Mouse (Mus musculus): ENCODE measurements at regions not wholly inside any gene's neighbourhood (a gene's known extent, or its start where the extent isn't known, plus 50 kb on each side); places are given as distances from the start of the nearest gene placed in this dataset.

DNA sequence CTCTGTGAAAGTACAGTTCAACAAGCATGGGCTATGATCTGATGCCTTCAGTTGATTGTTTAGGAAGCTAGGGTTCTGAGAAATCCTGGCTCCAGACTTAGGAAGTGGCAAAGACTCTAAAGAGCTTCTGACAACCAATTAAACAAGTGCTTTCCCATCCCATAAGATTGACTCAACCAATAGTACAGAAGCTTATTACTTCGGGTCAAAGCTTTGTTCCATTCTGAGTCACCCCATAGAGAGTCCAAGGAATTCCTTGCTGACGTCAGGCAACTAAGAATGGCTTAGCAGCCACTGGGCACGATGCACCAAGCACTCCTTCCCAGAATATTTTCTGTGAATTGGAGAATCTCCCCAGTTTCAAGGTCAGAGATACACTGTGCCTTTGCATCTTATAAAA lies 59.0 kb upstream of the Ntm start:
- Histone ChIP-seq H3K4me3 (no peak overlapping the region), H3K4me1 (replicated peaks) (no peaks in the 10 kb centered on the region), H3K27ac (replicated peaks) (no peak overlapping the region), H3K36me3 (no peaks in the 10 kb centered on the region), H3K4me2 (no peak overlapping the region), H3K9me3 (no peaks in the 10 kb centered on the region), H3K9ac (no peak overlapping the region), H3K27me3 (no peaks in the 10 kb centered on the region)
- 76% methylated on average over 3 of the region's 3 CpGs for WGBS
- no peak for ATAC-seq (ENCODE audit: low read depth)

GRCm38 (mm10) chr9:30025275-30025674 lies 62.3 kb upstream of the Ntm start:
- Histone ChIP-seq H3K27ac (replicated peaks) (no peak overlapping the region), H3K9ac (no peak overlapping the region), H3K27me3 (no peaks in the 10 kb centered on the region), H3K4me3 (no peak overlapping the region), H3K4me1 (replicated peaks) (no peaks in the 10 kb centered on the region), H3K4me2 (no peak overlapping the region), H3K36me3 (no peaks in the 10 kb centered on the region), H3K9me3 (no peaks in the 10 kb centered on the region)
- WGBS, result 23% methylated on average over 7 of the region's 7 CpGs
- ATAC-seq (ENCODE audit: low read depth), result no peak

- H3K9ac ChIP-seq, result no peak overlapping the region
- WGBS, result 77% methylated on average over 5 of the region's 5 CpGs
- H3K27me3 ChIP-seq, result no peaks in the 10 kb centered on the region
- no peaks in the 10 kb centered on the region for H3K36me3 ChIP-seq
- no peak overlapping the region for H3K27ac ChIP-seq (replicated peaks)
- H3K9me3 ChIP-seq, result no peaks in the 10 kb centered on the region
- H3K4me2 ChIP-seq, result no peak overlapping the region
- peaks cover 2% of the 10 kb centered on the region; the same call in 1 of the 2 replicates for H3K4me1 ChIP-seq (replicated peaks)
- ATAC-seq (ENCODE audit: low read depth), result no peak
- H3K4me3 ChIP-seq, result no peak overlapping the region
Observed at GRCm38 (mm10) chr9:30026939-30027338, 64.0 kb upstream of the Ntm start.

- Histone ChIP-seq H3K4me1 (replicated peaks) (peaks cover 11% of the 10 kb centered on the region), H3K9ac (no peak overlapping the region), H3K4me3 (no peak overlapping the region), H3K36me3 (no peaks in the 10 kb centered on the region), H3K27me3 (no peaks in the 10 kb centered on the region), H3K4me2 (no peak overlapping the region), H3K9me3 (no peaks in the 10 kb centered on the region), H3K27ac (replicated peaks) (no peak overlapping the region)
- ATAC-seq (ENCODE audit: low read depth), result peak; percentile 77; the same call in 1 of the 2 replicates
- WGBS, result 14% methylated on average over 4 of the region's 4 CpGs
Observed at GRCm38 (mm10) chr9:30040396-30040795, 77.5 kb upstream of the Ntm start.

- Histone ChIP-seq H3K9me3 (no peaks in the 10 kb centered on the region), H3K4me1 (replicated peaks) (peaks cover 14% of the 10 kb centered on the region), H3K9ac (no peak overlapping the region), H3K4me3 (no peak overlapping the region), H3K36me3 (no peaks in the 10 kb centered on the region), H3K4me2 (no peak overlapping the region), H3K27ac (replicated peaks) (no peak overlapping the region), H3K27me3 (no peaks in the 10 kb centered on the region)
- 92% methylated on average over 2 of the region's 2 CpGs for WGBS
- ATAC-seq (ENCODE audit: low read depth), result no peak
Observed at GRCm38 (mm10) chr9:30064551-30064950, 101.6 kb upstream of the Ntm start.

- no peaks in the 10 kb centered on the region for H3K9me3 ChIP-seq
- 51% methylated on average over 7 of the region's 7 CpGs for WGBS
- peaks cover 14% of the 10 kb centered on the region for H3K4me1 ChIP-seq (replicated peaks)
- H3K4me3 ChIP-seq, result no peak overlapping the region
- H3K27ac ChIP-seq (replicated peaks), result no peak overlapping the region
- ATAC-seq (ENCODE audit: low read depth), result no peak
- H3K27me3 ChIP-seq, result no peaks in the 10 kb centered on the region
- no peak overlapping the region for H3K9ac ChIP-seq
- H3K36me3 ChIP-seq, result no peaks in the 10 kb centered on the region
- H3K4me2 ChIP-seq, result no peak overlapping the region
Observed at GRCm38 (mm10) chr9:30067980-30068379, 105.0 kb upstream of the Ntm start.

GRCm38 (mm10) chr9:30075233-30075632 lies 112.3 kb upstream of the Ntm start:
- ATAC-seq (ENCODE audit: low read depth), result no peak
- H3K4me3 ChIP-seq, result no peak overlapping the region
- H3K27me3 ChIP-seq, result no peaks in the 10 kb centered on the region
- H3K4me2 ChIP-seq, result no peak overlapping the region
- H3K9me3 ChIP-seq, result no peaks in the 10 kb centered on the region
- H3K4me1 ChIP-seq (replicated peaks), result peaks cover 13% of the 10 kb centered on the region
- H3K27ac ChIP-seq (replicated peaks), result no peak overlapping the region
- H3K9ac ChIP-seq, result no peak overlapping the region
- 88% methylated on average over 3 of the region's 3 CpGs for WGBS
- no peaks in the 10 kb centered on the region for H3K36me3 ChIP-seq

- no peak overlapping the region for H3K4me3 ChIP-seq
- no peak for ATAC-seq (ENCODE audit: low read depth)
- H3K9ac ChIP-seq, result no peak overlapping the region
- H3K4me1 ChIP-seq (replicated peaks), result peaks cover 13% of the 10 kb centered on the region
- H3K27me3 ChIP-seq, result no peaks in the 10 kb centered on the region
- H3K27ac ChIP-seq (replicated peaks), result no peak overlapping the region
- no peaks in the 10 kb centered on the region for H3K36me3 ChIP-seq
- no peak overlapping the region for H3K4me2 ChIP-seq
- 72% methylated on average over 6 of the region's 6 CpGs for WGBS
- H3K9me3 ChIP-seq, result no peaks in the 10 kb centered on the region
Observed at GRCm38 (mm10) chr9:30076006-30076405, 113.1 kb upstream of the Ntm start.

- H3K4me1 ChIP-seq (replicated peaks), result peaks cover 13% of the 10 kb centered on the region
- H3K4me3 ChIP-seq, result no peak overlapping the region
- WGBS, result 23% methylated on average over 3 of the region's 3 CpGs
- H3K27me3 ChIP-seq, result no peaks in the 10 kb centered on the region
- no peak overlapping the region for H3K4me2 ChIP-seq
- H3K9ac ChIP-seq, result no peak overlapping the region
- no peaks in the 10 kb centered on the region for H3K36me3 ChIP-seq
- no peak for ATAC-seq (ENCODE audit: low read depth)
- H3K27ac ChIP-seq (replicated peaks), result no peak overlapping the region
- no peaks in the 10 kb centered on the region for H3K9me3 ChIP-seq
Observed at GRCm38 (mm10) chr9:30076482-30076881, 113.5 kb upstream of the Ntm start.

DNA sequence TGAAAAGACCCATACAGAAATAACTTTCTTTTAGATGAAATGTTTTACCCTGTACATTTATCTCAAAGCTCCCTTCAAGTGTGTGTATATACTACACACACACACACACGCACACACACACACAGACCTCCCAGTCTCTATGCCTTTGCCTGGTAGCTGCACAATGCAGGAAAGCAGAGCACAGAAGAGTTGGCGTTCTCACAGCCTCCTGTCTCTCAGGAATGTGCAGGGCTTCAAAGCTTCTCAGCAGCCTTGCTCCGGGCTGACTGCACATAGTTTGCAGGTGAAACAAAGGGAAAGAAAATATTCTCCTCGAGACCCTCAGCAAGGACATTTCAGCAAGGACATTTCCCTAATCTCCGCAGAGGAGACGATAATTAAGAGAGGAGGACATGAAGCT lies 139.0 kb upstream of the Ntm start:
- ATAC-seq (ENCODE audit: low read depth), result no peak
- 70% methylated on average over 6 of the region's 6 CpGs for WGBS
- H3K27me3 ChIP-seq, result no peaks in the 10 kb centered on the region
- H3K4me2 ChIP-seq, result no peak overlapping the region
- no peaks in the 10 kb centered on the region for H3K36me3 ChIP-seq
- H3K9ac ChIP-seq, result no peak overlapping the region
- no peaks in the 10 kb centered on the region for H3K9me3 ChIP-seq
- no peak overlapping the region for H3K27ac ChIP-seq (replicated peaks)
- H3K4me3 ChIP-seq, result no peak overlapping the region
- H3K4me1 ChIP-seq (replicated peaks), result peaks cover 12% of the 10 kb centered on the region

GRCm38 (mm10) chr9:30122371-30122770 lies 159.4 kb upstream of the Ntm start:
- no peak for ATAC-seq (ENCODE audit: low read depth)
- Histone ChIP-seq H3K4me1 (replicated peaks) (no peaks in the 10 kb centered on the region), H3K27me3 (no peaks in the 10 kb centered on the region), H3K27ac (replicated peaks) (no peak overlapping the region), H3K9me3 (no peaks in the 10 kb centered on the region), H3K4me2 (no peak overlapping the region), H3K36me3 (no peaks in the 10 kb centered on the region), H3K9ac (no peak overlapping the region), H3K4me3 (no peak overlapping the region)
- WGBS, result 90% methylated on average over 3 of the region's 3 CpGs

DNA sequence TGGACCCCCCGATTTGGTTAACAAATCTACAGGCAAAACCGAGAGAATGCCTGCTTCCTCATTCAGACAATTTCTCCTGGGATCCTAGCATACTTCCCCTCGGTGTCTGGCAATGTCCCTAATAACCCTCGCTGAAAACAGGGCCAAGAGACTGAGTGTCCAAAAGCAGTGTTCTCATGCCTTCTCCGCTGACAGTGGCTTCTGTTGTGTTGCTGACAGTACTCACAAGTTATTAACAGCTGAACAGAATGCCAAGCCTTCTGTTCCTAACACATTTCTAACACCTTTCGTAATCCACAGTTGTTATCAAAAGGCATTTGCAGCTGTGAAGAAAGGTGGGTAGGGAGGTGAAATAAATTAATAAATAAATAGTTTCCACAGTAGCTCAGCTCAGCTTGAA lies 166.2 kb upstream of the Ntm start:
- 69% methylated on average over 6 of the region's 6 CpGs for WGBS
- no peaks in the 10 kb centered on the region for H3K27me3 ChIP-seq
- no peaks in the 10 kb centered on the region for H3K9me3 ChIP-seq
- H3K9ac ChIP-seq, result no peak overlapping the region
- no peaks in the 10 kb centered on the region for H3K36me3 ChIP-seq
- H3K4me2 ChIP-seq, result no peak overlapping the region
- H3K4me1 ChIP-seq (replicated peaks), result no peaks in the 10 kb centered on the region
- H3K27ac ChIP-seq (replicated peaks), result no peak overlapping the region
- ATAC-seq (ENCODE audit: low read depth), result no peak
- no peak overlapping the region for H3K4me3 ChIP-seq

DNA sequence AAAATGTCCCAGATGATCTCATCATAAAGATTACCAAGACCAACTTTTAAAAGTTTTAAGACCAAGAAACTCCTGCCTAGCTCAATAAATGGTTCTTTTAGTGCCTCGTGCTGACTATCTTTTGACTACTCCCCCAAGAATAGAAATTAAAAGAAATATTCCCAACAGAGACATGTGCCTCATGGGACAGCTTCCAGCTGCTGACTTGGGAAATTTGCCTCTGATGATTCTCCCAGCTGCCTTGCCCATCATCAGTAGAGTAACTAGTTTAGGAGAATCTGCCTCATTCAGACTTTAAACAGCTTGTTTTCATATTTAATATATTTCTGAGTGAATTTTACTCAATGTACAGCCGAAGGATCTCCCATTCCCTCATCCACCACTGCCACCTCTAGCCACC lies 168.7 kb upstream of the Ntm start:
- 89% methylated on average over 2 of the region's 2 CpGs for WGBS
- H3K36me3 ChIP-seq, result no peaks in the 10 kb centered on the region
- no peaks in the 10 kb centered on the region for H3K4me1 ChIP-seq (replicated peaks)
- ATAC-seq (ENCODE audit: low read depth), result no peak
- H3K9ac ChIP-seq, result no peak overlapping the region
- H3K27ac ChIP-seq (replicated peaks), result no peak overlapping the region
- H3K4me3 ChIP-seq, result no peak overlapping the region
- H3K9me3 ChIP-seq, result no peaks in the 10 kb centered on the region
- H3K4me2 ChIP-seq, result no peak overlapping the region
- H3K27me3 ChIP-seq, result no peaks in the 10 kb centered on the region

Measured in neural tube, embryonic 13.5 days (tissue).